In genomic region chr9:32143451-32143850, GRCm38 (mm10) we compare ENCODE assay signal across 27 mouse cellular contexts. TPM values are rescaled to one million over a fixed set of nuclear protein-coding genes. Genes with fewer than 3 reads are reported as not detected.
"Had no signal": no experiment of that assay in that cellular context is flagged by ENCODE, and none has a peak within 500 bp of the region (broad histone marks: within the 10 kb centered on the region; RNA-seq: fewer than 3 reads in every experiment).

No protein-coding gene starts in this region.

- ATAC-seq: forebrain, embryonic 13.5 days; forebrain, embryonic 14.5 days; forebrain, embryonic 15.5 days; forebrain, embryonic 16.5 days; forebrain, postnatal 0 days had no signal

- H3K27ac ChIP-seq: embryonic facial prominence, embryonic 10.5 days; embryonic facial prominence, embryonic 12.5 days; embryonic facial prominence, embryonic 13.5 days; embryonic facial prominence, embryonic 15.5 days; forebrain, embryonic 10.5 days; forebrain, embryonic 12.5 days; forebrain, embryonic 13.5 days; forebrain, embryonic 15.5 days; gastrocnemius, adult 2 months; heart, adult 2 months had no signal

- H3K9me3 ChIP-seq: embryonic facial prominence, embryonic 10.5 days; embryonic facial prominence, embryonic 12.5 days; embryonic facial prominence, embryonic 13.5 days; embryonic facial prominence, embryonic 15.5 days; forebrain, embryonic 10.5 days; forebrain, embryonic 12.5 days; forebrain, embryonic 13.5 days; forebrain, embryonic 15.5 days had no signal

- H3K9ac ChIP-seq: embryonic facial prominence, embryonic 12.5 days; embryonic facial prominence, embryonic 13.5 days; embryonic facial prominence, embryonic 15.5 days; forebrain, embryonic 12.5 days; forebrain, embryonic 13.5 days; forebrain, embryonic 15.5 days; forebrain, postnatal 0 days had no signal

- H3K4me2 ChIP-seq: embryonic facial prominence, embryonic 12.5 days; embryonic facial prominence, embryonic 13.5 days; embryonic facial prominence, embryonic 15.5 days; forebrain, embryonic 12.5 days; forebrain, embryonic 13.5 days; forebrain, embryonic 15.5 days had no signal

- H3K4me3 ChIP-seq: embryonic facial prominence, embryonic 10.5 days; embryonic facial prominence, embryonic 12.5 days; embryonic facial prominence, embryonic 13.5 days; embryonic facial prominence, embryonic 15.5 days; erythroblast, embryonic 14.5 days; forebrain, embryonic 10.5 days; forebrain, embryonic 12.5 days; forebrain, embryonic 13.5 days; forebrain, embryonic 15.5 days; gastrocnemius, adult 2 months; heart, adult 2 months had no signal

- H3K36me3 ChIP-seq: embryonic facial prominence, embryonic 10.5 days; embryonic facial prominence, embryonic 12.5 days; embryonic facial prominence, embryonic 13.5 days; embryonic facial prominence, embryonic 15.5 days; forebrain, embryonic 10.5 days; forebrain, embryonic 12.5 days; forebrain, embryonic 15.5 days had no signal

- DNase-seq: cerebellum, adult 8-10 months; cerebellum, adult 9-10 months; cerebellum, adult 9-11 months; cerebellum, postnatal 10 days; cerebellum, postnatal 14 days; cerebellum, postnatal 25 days; cerebellum, postnatal 36 days; embryo, embryonic 11 days; forebrain, postnatal 0 days; gastrocnemius, adult 2 months; gastrocnemius, postnatal 10 days; gastrocnemius, postnatal 14 days; gastrocnemius, postnatal 25 days; gastrocnemius, postnatal 36 days; heart, adult 18-20 months; heart, adult 2 months had no signal

- H3K4me1 ChIP-seq: forebrain, embryonic 10.5 days; forebrain, embryonic 12.5 days had no signal

- H3K27me3 ChIP-seq: embryonic facial prominence, embryonic 12.5 days; embryonic facial prominence, embryonic 13.5 days; embryonic facial prominence, embryonic 15.5 days; forebrain, embryonic 12.5 days; forebrain, embryonic 13.5 days; forebrain, embryonic 15.5 days had no signal

RNA-seq across cellular contexts. Expression of gene Arhgap32, which starts 27.5 kb away (rescaled TPM):
- polyA plus RNA-seq: erythroblast, embryonic 14.5 days had no signal
